Mouse (Mus musculus) naive thymus-derived CD4-positive, alpha-beta T cell, adult 2 months (primary cell): ENCODE results near the gene Serpinb9.
"Not testable (repeated sequence)": the region's sequence is repeated elsewhere in the genome, so short reads cannot be mapped to it uniquely, and the experiment has no call there.

Source experiments
- DNase-seq: peaks from one replicate; pipeline ENCODE4 v3.0.0-alpha.2; 2011; ENCODE audit warnings: low read depth

Gene Serpinb9

GRCm38 (mm10) chr13:33002950-33003349, at the start of gene Serpinb9:
Gene Serpinb9 (plus strand): TSS chr13:33003250.
- no peak for DNase-seq

GRCm38 (mm10) chr13:32956537-32956936, 46.5 kb upstream of the Serpinb9 start:
- DNase-seq = no peak

- DNase-seq = no peak
These were observed 45.1 kb upstream of the Serpinb9 start for GRCm38 (mm10) chr13:32957917-32958316.

- not testable (repeated sequence) for DNase-seq
These were observed 44.5 kb upstream of the Serpinb9 start for GRCm38 (mm10) chr13:32958521-32958920.

- DNase-seq = no peak
These were observed 38.9 kb upstream of the Serpinb9 start for GRCm38 (mm10) chr13:32963990-32964753.

GRCm38 (mm10) chr13:32964989-32965811, 37.9 kb upstream of the Serpinb9 start, which contains the start of gene Serpinb6b:
Gene Serpinb6b (plus strand): TSS chr13:32965209.
- DNase-seq = peak; percentile 74

GRCm38 (mm10) chr13:32966116-32966515, 36.9 kb upstream of the Serpinb9 start:
- DNase-seq = peak; percentile 52

GRCm38 (mm10) chr13:32967233-32967632, 35.8 kb upstream of the Serpinb9 start:
- no peak for DNase-seq

- DNase-seq = no peak
These were observed 34.6 kb upstream of the Serpinb9 start for GRCm38 (mm10) chr13:32968353-32968984.

- no peak for DNase-seq
These were observed 33.9 kb upstream of the Serpinb9 start for GRCm38 (mm10) chr13:32968996-32969640.

- DNase-seq = no peak
These were observed 33.4 kb upstream of the Serpinb9 start for GRCm38 (mm10) chr13:32969641-32970040.

GRCm38 (mm10) chr13:32970776-32971175, 32.3 kb upstream of the Serpinb9 start:
- DNase-seq = no peak

GRCm38 (mm10) chr13:32974268-32974667, 28.8 kb upstream of the Serpinb9 start:
- DNase-seq = no peak

- no peak for DNase-seq
These were observed 28.1 kb upstream of the Serpinb9 start for GRCm38 (mm10) chr13:32974889-32975460.

- DNase-seq = no peak
These were observed 27.3 kb upstream of the Serpinb9 start for GRCm38 (mm10) chr13:32975710-32976109.

- no peak for DNase-seq
These were observed 20.5 kb upstream of the Serpinb9 start for GRCm38 (mm10) chr13:32982556-32983042.

- DNase-seq = no peak
These were observed 16.8 kb upstream of the Serpinb9 start for GRCm38 (mm10) chr13:32986256-32986655.

- peak; percentile 52 for DNase-seq
These were observed 9.7 kb upstream of the Serpinb9 start for GRCm38 (mm10) chr13:32993152-32993893.

- DNase-seq = no peak
These were observed 9.2 kb upstream of the Serpinb9 start for GRCm38 (mm10) chr13:32993894-32994242.

- DNase-seq = no peak
These were observed 8.0 kb upstream of the Serpinb9 start for GRCm38 (mm10) chr13:32995051-32995450.

- peak; percentile 66 for DNase-seq
These were observed 1.7 kb upstream of the Serpinb9 start for GRCm38 (mm10) chr13:33001341-33001740.
